ENCODE assay signal across 8 mouse cellular contexts in genomic region chr5:143757755-143758443, GRCm38 (mm10). TPM values are rescaled to one million over a fixed set of nuclear protein-coding genes. Genes with fewer than 3 reads are reported as not detected.
DNase-seq lines count a peak whose midpoint lies in the region; ATAC-seq and TF ChIP-seq lines count a peak whose summit lies in the region.

No protein-coding gene starts in this region.

- peak overlapping the region; percentile 52 for H3K4me2 ChIP-seq in embryonic facial prominence, embryonic 15.5 days (replicated peaks)
- peak overlapping the region; percentile 56 for H3K4me2 ChIP-seq in limb, embryonic 14.5 days (replicated peaks; ENCODE audit: low read depth, low read length, severe bottlenecking)
- peak overlapping the region; percentile 49 for H3K4me2 ChIP-seq in midbrain, postnatal 0 days (ENCODE audit: low read depth, low read length, poor library complexity, severe bottlenecking)

- H3K36me3 ChIP-seq in embryonic facial prominence, embryonic 15.5 days: no peaks in the 10 kb centered on the region; the same call in 1 of the 2 replicates
- H3K36me3 ChIP-seq in limb, embryonic 14.5 days (ENCODE audit: control insufficient read depth, insufficient read depth, low read length): no peaks in the 10 kb centered on the region
- 0 out of 2 replicates have a peak, but pooled peaks cover under 1% of the 10 kb centered on the region for H3K36me3 ChIP-seq in midbrain, postnatal 0 days (ENCODE audit: insufficient read depth, low read length)

- peak overlapping the region; percentile 72 for H3K4me3 ChIP-seq in bone marrow, adult 2 months (replicated peaks; ENCODE audit: control insufficient read depth, low read depth, low read length)
- H3K4me3 ChIP-seq in embryonic facial prominence, embryonic 15.5 days (replicated peaks): peak overlapping the region; percentile 49
- peak overlapping the region; percentile 45 for H3K4me3 ChIP-seq in limb, embryonic 14.5 days (replicated peaks; ENCODE audit: low read length)
- peak overlapping the region; percentile 46 for H3K4me3 ChIP-seq in midbrain, postnatal 0 days (ENCODE audit: low read depth, low read length)

- H3K9me3 ChIP-seq in embryonic facial prominence, embryonic 15.5 days (replicated peaks): no peaks in the 10 kb centered on the region
- no peaks in the 10 kb centered on the region for H3K9me3 ChIP-seq in limb, embryonic 14.5 days (ENCODE audit: control insufficient read depth, low read length)
- no peaks in the 10 kb centered on the region for H3K9me3 ChIP-seq in midbrain, postnatal 0 days (ENCODE audit: low read length)

- no peaks in the 10 kb centered on the region for H3K27me3 ChIP-seq in embryonic facial prominence, embryonic 15.5 days
- no peaks in the 10 kb centered on the region for H3K27me3 ChIP-seq in limb, embryonic 14.5 days (ENCODE audit: control insufficient read depth, insufficient read depth, low read length)
- H3K27me3 ChIP-seq in midbrain, postnatal 0 days (ENCODE audit: insufficient read depth, low read length): no peaks in the 10 kb centered on the region; the same call in 1 of the 2 replicates

- H3K4me1 ChIP-seq in bone marrow, adult 2 months (ENCODE audit: control insufficient read depth, insufficient read depth, low read length): peaks cover 1% of the 10 kb centered on the region; the same call in 1 of the 2 replicates
- peaks cover 7% of the 10 kb centered on the region for H3K4me1 ChIP-seq in embryonic facial prominence, embryonic 15.5 days
- H3K4me1 ChIP-seq in limb, embryonic 14.5 days (ENCODE audit: control insufficient read depth, insufficient read depth, low read length): peaks cover 5% of the 10 kb centered on the region; the same call in 1 of the 2 replicates
- no peaks in the 10 kb centered on the region for H3K4me1 ChIP-seq in midbrain, postnatal 0 days (ENCODE audit: insufficient read depth, low read length)

- no peak for TF ChIP-seq CTCF in bone marrow, adult 2 months (IDR thresholded peaks at IDR 0.05; ENCODE audit: control insufficient read depth, insufficient read depth, low read length)
- TF ChIP-seq CTCF in midbrain, postnatal 0 days (IDR thresholded peaks at IDR 0.05): no peak

- H3K9ac ChIP-seq in embryonic facial prominence, embryonic 15.5 days: no peak overlapping the region
- peak overlapping the region; percentile 52 for H3K9ac ChIP-seq in limb, embryonic 14.5 days (ENCODE audit: low read depth, low read length, severe bottlenecking)
- peak overlapping the region; percentile 53 for H3K9ac ChIP-seq in midbrain, postnatal 0 days (replicated peaks; ENCODE audit: low read length, poor library complexity, severe bottlenecking)

- peak; percentile 85 for DNase-seq in 3134 (ENCODE audit: extremely low read depth, insufficient read length, low spot score)
- peak; percentile 92 for DNase-seq in heart, adult 8-10 months (ENCODE audit: low spot score)
- peak; percentile 95 for DNase-seq in kidney, adult 9 months
- DNase-seq in limb, embryonic 14.5 days (ENCODE audit: low spot score): peak; percentile 84
- peak; percentile 93 for DNase-seq in midbrain, postnatal 0 days (ENCODE audit: low spot score)
- peak; percentile 55 to 69 for DNase-seq in spleen, postnatal 14 days (ENCODE audit: low spot score in 2 of 2)

- H3K27ac ChIP-seq in bone marrow, adult 2 months (ENCODE audit: control insufficient read depth, insufficient read depth, low read depth, low read length, poor library complexity): peak overlapping the region; percentile 51
- H3K27ac ChIP-seq in embryonic facial prominence, embryonic 15.5 days (replicated peaks): no peak overlapping the region
- H3K27ac ChIP-seq in limb, embryonic 14.5 days (replicated peaks; ENCODE audit: low read depth, low read length): no peak overlapping the region
- H3K27ac ChIP-seq in midbrain, postnatal 0 days (ENCODE audit: low read depth, low read length): 0 out of 2 replicates have a peak overlapping the region, but pooled peaks have one; percentile 13

- 17% methylated on average over 28 of the region's 28 CpGs for WGBS in bone marrow, adult 2 months
- 17% methylated on average over 28 of the region's 28 CpGs for whole genome bisulfite sequencing in embryonic facial prominence, embryonic 15.5 days
- WGBS in limb, embryonic 14.5 days: 24% methylated on average over 28 of the region's 28 CpGs
- WGBS in midbrain, postnatal 0 days: 20% methylated on average over 28 of the region's 28 CpGs

- peak; percentile 90 for ATAC-seq in embryonic facial prominence, embryonic 15.5 days (ENCODE audit: insufficient number of reproducible peaks, low FRiP score, low TSS enrichment, low read depth)
- peak; percentile 96 for ATAC-seq in limb, embryonic 14.5 days (ENCODE audit: low FRiP score, low read depth)
- ATAC-seq in midbrain, postnatal 0 days (ENCODE audit: low FRiP score): peak; percentile 96

- TF ChIP-seq POLR2A in bone marrow, adult 2 months (IDR thresholded peaks at IDR 0.05; ENCODE audit: borderline replicate concordance, control insufficient read depth, low read depth, low read length): peak; percentile 37; the same call in 1 of the 2 replicates
- TF ChIP-seq POLR2A in limb, embryonic 14.5 days (IDR thresholded peaks at IDR 0.05; ENCODE audit: borderline replicate concordance, extremely low read depth, insufficient read depth, insufficient read length): 0 out of 2 replicates have a peak, but pooled peaks have one; percentile 37

RNA-seq across cellular contexts. Expression of gene Usp42, which starts 25.8 kb away (rescaled TPM):
- 6.1 and 6.2 TPM in 2 replicates for polyA plus RNA-seq in bone marrow, adult 2 months (2011; ENCODE audit: insufficient read depth, insufficient read length, low replicate concordance, missing spikeins)
- 17.3 and 18.1 TPM in 2 replicates for polyA plus RNA-seq in embryonic facial prominence, embryonic 15.5 days (2015; fragmentation: Nextera tagmentation; extraction: Ambion mirVana)
- 1 to 10 TPM; 5.6 to 7.9 (median 6.9) TPM for total RNA-seq in heart, adult 8-10 months (2022)
- 16.3 and 18.4 TPM in 2 replicates for polyA plus RNA-seq in limb, embryonic 14.5 days (2012; rRNA removed)
- 21.9 and 24.6 TPM in 2 replicates for polyA plus RNA-seq in limb, embryonic 14.5 days (2014; fragmentation: Nextera tagmentation; extraction: Ambion mirVana)
- 23.1 and 24.3 TPM in 2 replicates for total RNA-seq in midbrain, postnatal 0 days (2014; rRNA removed)
- polyA plus RNA-seq in midbrain, postnatal 0 days (2015; fragmentation: Nextera tagmentation; extraction: Ambion mirVana): 18.8 TPM in 2 replicates

RNA-seq across cellular contexts. Expression of gene Eif2ak1, which starts 59.7 kb away (rescaled TPM):
- polyA plus RNA-seq in bone marrow, adult 2 months (2011; ENCODE audit: insufficient read depth, insufficient read length, low replicate concordance, missing spikeins): 67.6 and 84.5 TPM in 2 replicates
- 37.2 and 38.7 TPM in 2 replicates for polyA plus RNA-seq in embryonic facial prominence, embryonic 15.5 days (2015; fragmentation: Nextera tagmentation; extraction: Ambion mirVana)
- total RNA-seq in heart, adult 8-10 months (2022): 10 to 100 TPM; 19.0 to 22.3 (median 21.3) TPM
- polyA plus RNA-seq in limb, embryonic 14.5 days (2012; rRNA removed): 24.7 and 25.8 TPM in 2 replicates
- polyA plus RNA-seq in limb, embryonic 14.5 days (2014; fragmentation: Nextera tagmentation; extraction: Ambion mirVana): 40.6 and 44.8 TPM in 2 replicates
- 24.9 and 28.8 TPM in 2 replicates for total RNA-seq in midbrain, postnatal 0 days (2014; rRNA removed)
- 32.6 and 34.8 TPM in 2 replicates for polyA plus RNA-seq in midbrain, postnatal 0 days (2015; fragmentation: Nextera tagmentation; extraction: Ambion mirVana)

Comparison
In these comparisons a context has a peak if more than half of its experiments do, and no peak if none do; other contexts are left out.
1. H3K27ac ChIP-seq: peak in bone marrow, adult 2 months (single experiment) and midbrain, postnatal 0 days (single experiment); none in embryonic facial prominence, embryonic 15.5 days (single experiment) and limb, embryonic 14.5 days (single experiment).
2. Peak in every context shown above with its lines, with median percentiles within 50 percentile points of each other: DNase-seq, H3K4me3 ChIP-seq, ATAC-seq and H3K4me2 ChIP-seq.